Mouse (Mus musculus) embryonic stem cell, embryonic (primary cell): ENCODE data around the gene Col27a1.

Experiments used
- CTCF ChIA-PET, 4 experiments: fragments of 300-600 bp in 2 of 4; fragments of 350-600 bp in 2 of 4; sonication (Branson Sonifier 250); formaldehyde crosslinking; loops; one replicate each; lab custom pipeline; 2022; ENCODE audit warnings: inconsistent platforms in 2 of 4; lab: Charles Lee
- POLR2A ChIA-PET, 4 experiments: fragments of 300-600 bp in 2 of 4; fragments of 350-600 bp in 2 of 4; sonication (Branson Sonifier 250); formaldehyde crosslinking; loops; one replicate each; lab custom pipeline; 2022; ENCODE audit warnings: antibody characterized with exemption in 4 of 4, inconsistent platforms in 1 of 4; lab: Charles Lee

The Col27a1 gene

DNA sequence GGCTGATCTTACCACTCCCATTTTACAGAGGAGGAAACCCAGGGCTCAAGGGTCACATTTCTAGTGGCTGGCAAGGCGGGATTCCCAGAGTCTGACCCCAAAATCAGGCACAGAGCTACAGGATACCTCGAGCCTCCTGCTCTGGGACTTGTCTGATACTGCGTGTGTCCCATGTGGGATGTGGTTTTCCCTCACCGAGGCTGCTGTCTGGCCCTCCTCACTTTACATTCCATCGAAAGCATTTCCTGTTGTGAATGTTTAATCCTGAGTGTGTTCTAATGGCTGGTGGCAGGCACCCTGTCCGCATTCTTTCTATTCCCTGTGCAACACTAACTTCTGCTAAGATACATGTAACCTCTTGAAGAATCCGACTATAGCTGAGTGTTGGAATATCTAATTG, 24.3 kb downstream of the Col27a1 start:
- POLR2A ChIA-PET = interaction anchor here in 1 of 4 experiments (0.5 kb wide), 1 partner anchor 188 kb away, joined by 3 read pairs; no protein-coding TSS in a partner anchor
- CTCF ChIA-PET = interaction anchor here in 2 of 4 experiments (0.6 to 1.0 kb wide), 3 partner anchors 22 to 69 kb away, joined by 3 to 5 read pairs (median 4); no protein-coding TSS in a partner anchor

DNA sequence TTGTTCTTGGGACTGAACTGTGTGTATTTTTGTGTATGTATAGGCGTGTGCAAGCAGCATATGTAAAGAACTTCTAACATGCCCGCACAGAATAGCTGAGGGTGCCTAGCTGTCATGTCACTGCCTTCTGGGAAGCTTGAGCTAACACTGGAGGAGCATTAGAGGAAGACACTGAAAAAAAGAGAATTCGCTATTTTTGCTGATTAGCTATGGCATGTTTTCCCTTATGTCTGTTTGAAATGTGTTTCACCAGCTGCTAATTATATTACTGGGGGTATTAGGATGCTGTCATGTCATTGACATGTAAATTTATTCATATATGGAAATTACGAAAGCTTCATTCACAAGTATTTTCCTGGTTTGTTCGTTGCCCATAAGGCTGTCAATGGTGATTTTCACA, 24.9 kb downstream of the Col27a1 start:
- ChIA-PET POLR2A (interaction anchor here in 1 of 4 experiments (0.5 kb wide), 1 partner anchor 188 kb away, joined by 3 read pairs; no protein-coding TSS in a partner anchor), CTCF (interaction anchor here in 3 of 4 experiments (0.6 to 1.0 kb wide), 5 partner anchors 23 to 876 kb away, joined by 3 to 5 read pairs (median 3); no protein-coding TSS in a partner anchor)

DNA sequence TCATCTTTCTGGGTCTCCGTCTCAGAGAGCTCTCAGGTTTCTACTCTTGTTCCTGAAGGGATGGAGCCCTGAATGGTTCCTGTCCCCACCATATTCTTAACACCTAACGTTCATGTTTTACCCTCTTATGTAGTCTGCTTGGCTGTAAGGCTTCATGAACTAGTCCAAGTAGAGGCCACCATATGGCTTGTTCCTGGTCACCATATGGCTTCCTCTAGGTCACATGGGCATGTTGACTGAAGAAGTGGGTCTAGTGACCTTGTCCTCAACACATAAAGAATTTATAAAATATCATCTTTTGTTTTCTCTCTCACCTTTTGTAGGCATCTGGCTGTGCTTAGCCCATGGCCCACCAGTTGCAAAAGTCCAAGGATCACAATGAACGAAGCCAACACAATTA, 27.2 kb downstream of the Col27a1 start:
- POLR2A ChIA-PET = no interaction called here
- CTCF ChIA-PET = no interaction called here

DNA sequence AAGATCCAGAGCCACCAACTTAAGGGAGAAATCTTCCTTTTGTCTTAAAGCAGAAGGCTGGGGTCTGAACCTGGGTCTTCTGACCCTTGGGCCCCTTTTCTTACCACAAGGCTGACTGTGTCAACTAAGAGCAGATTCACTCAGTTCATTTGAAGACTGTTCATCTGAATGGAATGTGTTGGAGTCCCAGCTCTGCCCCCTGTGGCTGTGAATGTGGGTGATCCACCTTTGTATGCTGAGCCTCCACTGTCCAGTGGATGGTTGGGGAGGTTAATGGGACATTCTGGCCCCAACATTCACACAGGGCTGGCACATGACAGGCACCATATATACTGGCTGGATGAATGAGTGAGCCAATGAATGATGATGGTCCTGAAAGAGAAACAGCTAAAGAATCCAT, 34.2 kb downstream of the Col27a1 start:
- ChIA-PET CTCF (no interaction called here), POLR2A (interaction anchor here in 1 of 4 experiments (0.6 kb wide), 1 partner anchor 357 kb away, joined by 5 read pairs; no protein-coding TSS in a partner anchor)

DNA sequence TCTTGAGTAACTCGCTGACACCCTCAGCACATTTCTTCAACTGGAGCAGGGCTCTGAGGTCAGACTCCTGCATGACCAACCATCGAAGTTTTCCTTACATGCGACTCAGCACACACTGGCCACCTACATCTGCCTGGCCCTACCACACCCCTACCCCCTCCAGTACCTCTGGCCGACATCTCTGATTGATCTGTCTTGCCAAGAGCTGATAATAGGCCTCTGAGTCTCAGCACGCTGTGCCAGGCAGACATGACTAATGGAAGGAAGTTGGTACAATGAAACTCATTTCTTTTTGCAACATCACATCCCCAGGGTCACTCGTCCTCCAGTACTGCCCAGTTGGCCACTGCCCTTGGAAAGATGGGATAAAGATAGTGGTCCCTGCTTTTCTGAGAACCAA, 35.1 kb downstream of the Col27a1 start:
- ChIA-PET POLR2A (no interaction called here), CTCF (no interaction called here)

DNA sequence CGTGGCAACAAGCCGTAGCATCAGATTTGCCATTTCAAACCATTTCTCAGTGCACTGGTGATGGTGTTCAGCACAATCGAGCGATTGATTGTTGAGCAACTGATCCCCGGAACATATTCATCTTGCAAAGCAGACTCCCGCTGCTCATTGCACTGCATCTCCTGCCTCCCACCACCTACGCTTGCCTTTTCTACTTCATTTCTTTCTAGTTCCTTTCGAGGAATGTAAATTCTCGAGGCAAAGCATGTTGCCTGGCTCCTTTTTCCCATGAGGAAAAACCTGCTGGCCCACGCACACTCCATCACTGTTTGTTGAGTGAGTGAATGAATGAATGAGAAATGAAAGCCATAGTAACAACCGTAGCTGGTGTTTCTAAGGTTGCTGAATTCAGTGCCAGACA, 38.0 kb downstream of the Col27a1 start:
- ChIA-PET POLR2A (no interaction called here), CTCF (interaction anchor here in 1 of 4 experiments (0.6 to 1.1 kb wide), 2 partner anchors 38 to 56 kb away, joined by 3 to 5 read pairs; no protein-coding TSS in a partner anchor)

DNA sequence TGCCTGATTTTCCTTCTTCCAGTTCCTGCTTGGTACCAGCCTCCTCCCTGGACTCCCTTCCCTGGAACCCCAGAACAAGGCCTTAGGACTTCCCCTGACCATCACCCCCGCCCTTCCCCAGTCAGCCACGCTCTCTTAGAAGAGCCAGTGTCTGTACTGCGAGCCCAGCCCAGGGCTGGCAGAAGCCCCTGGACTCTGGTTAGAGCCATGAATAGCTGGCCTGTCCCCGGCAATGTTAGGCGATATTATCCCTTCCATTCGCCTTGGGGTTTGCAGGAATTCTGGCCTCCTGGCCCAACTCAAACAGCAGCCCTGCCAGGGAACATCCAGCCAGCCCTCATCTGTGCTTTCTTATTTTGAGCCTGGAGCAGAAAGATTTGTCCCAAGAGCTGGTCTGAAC, 39.9 kb downstream of the Col27a1 start:
- POLR2A ChIA-PET = no interaction called here
- CTCF ChIA-PET = no interaction called here

DNA sequence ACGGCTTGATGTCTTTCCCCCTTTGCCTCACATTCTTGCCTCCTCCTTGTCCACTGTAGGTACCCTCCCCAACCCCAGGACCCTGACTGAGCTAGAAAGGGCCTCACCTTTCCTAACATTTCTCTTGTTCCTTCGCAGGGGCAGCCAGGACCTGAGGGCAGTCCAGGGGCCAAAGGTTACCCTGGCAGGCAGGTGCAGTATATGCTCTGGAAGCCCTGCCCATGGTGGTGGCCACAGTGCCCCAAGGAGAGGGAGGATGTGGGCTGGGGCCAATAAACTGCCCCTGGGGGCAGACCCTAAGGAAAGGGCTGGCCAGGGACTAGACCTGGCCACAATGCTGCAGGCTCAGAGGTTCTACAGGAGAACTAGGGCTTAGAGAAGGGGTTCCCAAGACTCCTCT, 40.3 kb downstream of the Col27a1 start:
- ChIA-PET CTCF (no interaction called here), POLR2A (no interaction called here)

DNA sequence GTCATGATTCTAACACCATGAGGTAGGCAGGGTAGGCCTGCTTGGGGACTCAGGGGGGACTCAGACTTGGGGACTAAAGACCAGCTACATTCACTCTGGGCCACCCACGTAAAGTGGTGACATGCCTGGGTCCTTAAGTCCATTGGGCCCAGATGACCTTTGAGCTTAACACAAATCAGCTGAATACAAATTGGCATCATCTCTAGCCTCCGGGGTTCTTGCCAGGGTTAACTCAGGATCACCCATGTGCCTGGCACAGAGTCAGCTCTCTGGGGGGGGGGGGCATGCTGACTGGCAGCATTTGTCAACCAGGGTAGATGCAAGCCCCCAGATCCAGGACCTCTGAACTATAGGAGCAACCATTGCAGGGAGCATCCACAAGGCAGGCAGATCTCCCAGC, 42.6 kb downstream of the Col27a1 start:
- CTCF ChIA-PET = interaction anchor here in 1 of 4 experiments (0.8 to 1.2 kb wide), 2 partner anchors 41 to 51 kb away, joined by 3 read pairs; no protein-coding TSS in a partner anchor
- POLR2A ChIA-PET = interaction anchor here in 1 of 4 experiments (0.7 kb wide), 1 partner anchor 13 kb away, joined by 5 read pairs; no protein-coding TSS in a partner anchor

DNA sequence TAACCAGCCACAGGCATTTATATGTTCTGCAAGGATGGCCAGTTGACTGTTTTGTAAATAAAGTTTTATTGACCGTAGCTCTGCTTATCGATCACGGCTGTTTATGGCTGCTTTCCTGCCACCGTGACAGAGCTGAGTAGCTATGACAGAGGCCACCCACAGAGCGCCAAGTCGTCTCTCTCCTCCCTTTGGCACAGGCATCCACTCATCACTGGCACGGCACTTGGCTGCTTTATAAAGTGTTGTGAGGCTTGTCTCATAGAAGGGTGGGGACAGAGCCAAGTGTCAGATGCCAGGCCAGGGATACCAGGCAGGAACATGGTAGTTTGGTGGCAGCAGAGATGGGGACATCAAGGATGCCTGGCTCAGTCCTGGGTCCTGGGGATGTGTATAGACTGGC, 43.5 kb downstream of the Col27a1 start:
- CTCF ChIA-PET = no interaction called here
- POLR2A ChIA-PET = no interaction called here

DNA sequence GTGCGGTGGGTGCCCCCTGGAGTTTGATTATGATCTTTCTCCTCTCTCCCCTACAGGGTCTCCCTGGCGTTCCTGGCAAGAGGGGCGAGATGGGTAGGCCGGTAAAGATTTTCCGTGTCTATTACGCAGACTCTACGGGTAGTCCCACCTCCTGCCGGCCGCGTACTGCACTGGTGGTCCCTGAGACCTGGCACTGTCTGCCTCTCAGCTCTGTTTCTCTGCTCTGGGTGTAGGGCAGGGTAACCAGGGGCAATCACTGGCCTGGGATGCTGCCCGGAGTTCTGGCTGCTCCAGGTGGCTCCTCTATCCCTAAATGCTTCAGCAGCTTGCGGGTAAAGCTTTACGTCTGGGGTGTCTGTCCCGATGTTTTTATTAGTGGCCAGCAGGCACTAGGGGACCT, 44.3 kb downstream of the Col27a1 start:
- ChIA-PET CTCF (interaction anchor here in 1 of 4 experiments (0.5 kb wide), 1 partner anchor 23 kb away, joined by 10 read pairs; no protein-coding TSS in a partner anchor), POLR2A (no interaction called here)

DNA sequence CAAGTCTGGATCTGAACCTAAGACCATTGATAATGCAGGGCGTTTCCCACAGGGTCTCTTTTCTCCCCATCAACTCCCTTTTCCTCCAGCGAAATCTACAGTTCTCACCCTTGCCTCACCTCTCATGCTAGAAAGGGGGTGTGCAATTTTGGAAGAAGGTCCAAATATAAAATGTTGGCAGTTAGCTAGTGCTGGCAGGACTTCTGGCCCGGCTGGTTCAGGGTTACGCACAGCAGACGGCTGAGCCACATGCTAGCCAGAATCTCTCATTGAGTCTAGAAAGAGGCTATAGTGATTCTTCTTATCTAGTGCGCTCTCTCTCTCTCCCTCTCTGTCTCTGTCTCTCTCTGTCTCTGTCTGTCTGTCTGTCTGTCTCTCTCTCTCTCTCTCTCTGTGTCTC, 45.3 kb downstream of the Col27a1 start:
- ChIA-PET POLR2A (no interaction called here), CTCF (no interaction called here)

DNA sequence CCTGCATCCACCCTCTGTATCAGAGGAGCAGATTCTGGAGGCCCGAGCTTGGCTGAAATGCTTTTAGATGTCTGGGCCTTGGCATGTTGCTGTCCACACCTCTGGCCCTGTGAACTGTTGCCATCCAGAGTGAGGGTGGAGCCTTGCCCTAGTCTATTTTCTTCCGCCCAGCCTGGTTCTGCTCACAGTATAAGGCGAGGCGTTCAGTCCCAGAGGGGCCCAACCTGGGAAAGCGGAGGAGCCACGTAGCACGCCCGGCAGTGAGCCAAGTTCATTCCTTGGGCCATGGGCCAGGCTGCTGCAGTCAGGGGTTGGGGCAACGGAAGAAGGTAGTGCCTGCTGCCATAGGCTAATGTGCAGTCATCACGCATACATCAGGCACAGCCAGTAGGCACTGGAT, 46.7 kb downstream of the Col27a1 start:
- CTCF ChIA-PET = interaction anchor here in 1 of 4 experiments (1.0 kb wide), 1 partner anchor 47 kb away, joined by 3 read pairs; no protein-coding TSS in a partner anchor
- POLR2A ChIA-PET = interaction anchor here in 1 of 4 experiments (0.8 kb wide), 1 partner anchor 15 kb away, joined by 3 read pairs; no protein-coding TSS in a partner anchor

DNA sequence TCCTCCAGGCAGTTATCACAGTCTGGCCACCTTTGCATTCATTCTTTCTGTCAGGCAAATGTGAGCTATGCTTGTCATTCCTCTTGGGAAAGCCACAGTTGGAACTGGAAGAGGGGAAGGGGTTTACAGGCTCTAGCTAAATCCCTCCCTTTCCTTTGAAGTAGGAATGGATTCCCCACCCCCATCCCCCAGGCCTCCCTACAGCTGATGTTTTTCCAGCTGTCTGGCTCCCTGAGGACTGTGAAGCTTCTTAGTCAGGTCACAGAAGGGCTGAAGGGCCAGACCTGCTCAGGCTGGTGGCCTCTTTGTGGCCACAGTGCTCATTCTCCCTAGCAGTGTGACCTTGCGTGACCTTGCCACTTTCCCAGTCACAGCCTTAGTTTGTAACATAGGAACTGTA, 49.1 kb downstream of the Col27a1 start:
- POLR2A ChIA-PET = interaction anchor here in 1 of 4 experiments (0.5 kb wide), 1 partner anchor 13 kb away, joined by 3 read pairs; no protein-coding TSS in a partner anchor
- CTCF ChIA-PET = no interaction called here

DNA sequence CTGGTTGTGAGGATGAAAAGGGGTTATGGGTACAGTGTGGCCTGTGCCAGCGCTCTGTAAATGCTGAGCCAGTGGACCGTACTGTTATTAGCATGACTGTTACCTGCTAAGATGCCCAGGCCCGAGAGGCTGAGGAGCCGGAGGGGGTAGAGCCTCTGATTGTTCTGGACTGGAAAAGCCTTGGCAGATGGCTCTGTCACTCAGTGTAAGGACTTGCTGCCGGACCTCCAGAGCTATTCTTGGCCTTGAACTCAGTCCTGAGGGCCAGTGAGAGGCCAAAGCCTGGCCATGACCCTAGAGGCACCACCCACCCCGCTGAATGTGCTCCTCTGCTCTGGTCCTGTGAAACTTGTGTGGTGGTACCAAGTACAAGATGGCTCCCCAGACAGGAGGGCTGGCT, 52.5 kb downstream of the Col27a1 start:
- CTCF ChIA-PET = no interaction called here
- POLR2A ChIA-PET = no interaction called here

DNA sequence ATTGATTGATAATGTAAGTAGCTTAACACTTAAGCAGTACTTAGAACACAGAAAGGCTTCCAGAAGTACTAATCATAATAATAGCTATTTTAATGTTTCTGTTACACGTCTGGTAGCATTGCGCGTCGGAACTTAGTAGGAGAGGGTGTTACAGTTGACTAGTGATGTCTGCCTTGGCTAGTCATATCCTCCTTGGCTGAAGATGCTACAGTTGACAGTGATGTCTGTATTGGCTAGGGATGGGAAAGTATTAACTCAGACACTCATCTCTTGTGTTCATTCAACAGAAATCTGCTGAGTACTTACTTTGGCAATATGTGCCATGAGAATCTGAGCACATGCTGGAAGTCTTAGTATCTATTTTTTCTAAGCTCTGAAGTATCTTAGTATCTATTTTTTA, 53.3 kb downstream of the Col27a1 start:
- ChIA-PET CTCF (no interaction called here), POLR2A (no interaction called here)

DNA sequence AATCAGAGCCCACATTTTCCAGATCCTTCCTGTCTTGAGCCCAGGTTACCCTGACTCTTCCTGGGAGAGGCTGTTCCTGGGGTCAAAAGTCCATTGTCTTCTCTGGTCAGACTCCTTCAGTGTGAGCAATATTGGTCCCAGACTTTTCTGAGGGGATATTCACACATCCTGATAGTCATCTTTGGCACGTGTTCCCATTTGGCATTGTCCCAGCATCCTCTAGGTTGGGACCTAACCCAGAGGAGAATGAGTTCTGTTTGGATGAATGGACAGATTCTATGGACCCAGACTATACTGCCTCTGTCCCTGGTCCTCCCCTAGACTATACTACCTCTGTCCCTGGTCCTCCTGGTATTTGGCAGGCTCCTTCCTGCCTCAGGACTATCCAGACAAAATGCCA, 53.8 kb downstream of the Col27a1 start:
- ChIA-PET POLR2A (no interaction called here), CTCF (no interaction called here)

DNA sequence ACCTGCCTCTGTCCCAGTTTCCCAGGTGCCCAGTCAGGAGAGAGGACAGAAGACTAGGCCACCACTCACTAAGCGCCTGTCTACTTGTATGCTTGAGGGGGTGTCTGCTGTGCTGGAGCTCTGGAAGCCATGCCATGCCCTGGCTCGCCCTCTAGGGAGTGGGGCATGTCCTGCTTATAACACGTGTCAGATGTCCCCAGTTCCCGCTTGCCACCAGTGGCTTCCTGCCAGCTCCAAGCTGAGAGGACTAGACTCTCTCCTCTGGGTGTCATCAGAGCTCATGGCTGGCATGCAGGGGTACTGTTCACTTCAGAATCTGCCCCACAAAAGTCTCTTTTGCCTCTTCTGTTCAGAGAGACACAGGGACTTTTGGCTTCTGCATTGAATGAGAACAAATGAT, 55.0 kb downstream of the Col27a1 start:
- ChIA-PET CTCF (no interaction called here), POLR2A (no interaction called here)

DNA sequence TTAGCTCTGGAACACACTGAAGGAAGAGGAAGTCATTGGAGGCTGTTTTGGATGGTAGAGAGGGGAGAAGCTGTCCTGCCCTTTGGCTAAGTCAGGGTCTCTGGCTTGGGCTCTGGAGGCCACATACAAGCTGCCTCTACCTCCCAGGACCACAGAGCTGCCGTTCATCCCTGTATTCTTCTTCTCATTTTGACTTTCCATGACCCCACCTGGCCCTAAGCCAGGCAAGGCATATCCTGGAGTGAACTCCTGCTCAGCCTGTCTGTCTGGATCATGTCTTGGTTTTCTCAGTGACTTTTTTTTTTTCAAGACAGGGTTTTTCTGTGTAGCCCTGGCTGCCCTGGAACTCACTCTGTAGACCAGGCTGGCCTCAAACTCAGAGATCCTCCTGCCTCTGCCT, 60.7 kb downstream of the Col27a1 start:
- ChIA-PET CTCF (interaction anchor here in 1 of 4 experiments (0.6 kb wide), 1 partner anchor 33 kb away, joined by 3 read pairs; no protein-coding TSS in a partner anchor), POLR2A (no interaction called here)

DNA sequence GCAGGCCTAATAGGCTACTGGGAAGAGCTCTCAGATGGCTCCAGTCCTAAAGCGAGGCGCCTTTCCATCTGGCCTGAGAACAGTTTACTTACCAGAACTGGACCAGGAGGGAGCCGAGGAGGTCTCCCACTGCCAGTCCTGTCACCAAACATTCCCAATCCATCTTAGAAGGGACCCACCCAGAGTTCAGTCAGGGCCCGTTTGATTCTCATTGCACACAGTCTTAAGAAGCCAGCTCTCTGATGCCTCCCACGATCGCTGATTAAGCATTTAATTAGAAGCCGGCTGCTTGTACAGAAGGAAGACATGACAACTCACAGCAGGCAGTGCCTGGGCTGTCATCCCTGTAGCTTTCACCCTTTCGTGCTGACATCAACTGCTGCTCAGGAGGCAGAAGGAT, 61.4 kb downstream of the Col27a1 start:
- POLR2A ChIA-PET = interaction anchor here in 1 of 4 experiments (1.2 kb wide), 1 partner anchor 15 kb away, joined by 3 read pairs; no protein-coding TSS in a partner anchor
- CTCF ChIA-PET = no interaction called here

DNA sequence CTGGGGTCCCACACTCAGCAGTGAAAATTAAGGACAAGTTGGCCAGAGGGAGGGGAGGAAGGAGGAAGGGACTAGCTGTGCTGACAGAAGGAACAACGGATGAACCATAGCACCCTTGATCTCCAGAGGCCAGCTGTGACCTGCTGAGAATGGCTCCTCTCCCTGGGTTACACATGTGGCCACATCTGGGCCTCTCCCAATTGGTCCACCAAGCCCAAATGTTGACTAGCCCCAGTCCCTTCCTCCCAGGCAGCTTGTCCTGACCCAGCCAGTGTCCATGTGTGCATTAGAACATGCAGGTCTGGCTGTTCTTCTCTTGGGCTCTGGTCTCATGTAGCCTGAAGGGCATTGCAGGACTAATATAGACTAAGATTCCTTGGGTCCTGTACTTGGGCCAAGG, 62.8 kb downstream of the Col27a1 start:
- ChIA-PET CTCF (no interaction called here), POLR2A (interaction anchor here in 1 of 4 experiments (0.6 kb wide), 1 partner anchor 14 kb away, joined by 3 read pairs; no protein-coding TSS in a partner anchor)
